Mouse (Mus musculus) frontal cortex, postnatal 36 days (tissue): ENCODE measurements around the gene Fastk.
A peak's percentile ranks its signal among the peaks of the same experiment; 100 is the strongest.

Experiments
- DNase-seq, 2 experiments: peaks; one replicate each; pipeline ENCODE4 v3.0.0; 2022; ENCODE audit warnings: low spot score in 2 of 2

Gene Fastk

DNA sequence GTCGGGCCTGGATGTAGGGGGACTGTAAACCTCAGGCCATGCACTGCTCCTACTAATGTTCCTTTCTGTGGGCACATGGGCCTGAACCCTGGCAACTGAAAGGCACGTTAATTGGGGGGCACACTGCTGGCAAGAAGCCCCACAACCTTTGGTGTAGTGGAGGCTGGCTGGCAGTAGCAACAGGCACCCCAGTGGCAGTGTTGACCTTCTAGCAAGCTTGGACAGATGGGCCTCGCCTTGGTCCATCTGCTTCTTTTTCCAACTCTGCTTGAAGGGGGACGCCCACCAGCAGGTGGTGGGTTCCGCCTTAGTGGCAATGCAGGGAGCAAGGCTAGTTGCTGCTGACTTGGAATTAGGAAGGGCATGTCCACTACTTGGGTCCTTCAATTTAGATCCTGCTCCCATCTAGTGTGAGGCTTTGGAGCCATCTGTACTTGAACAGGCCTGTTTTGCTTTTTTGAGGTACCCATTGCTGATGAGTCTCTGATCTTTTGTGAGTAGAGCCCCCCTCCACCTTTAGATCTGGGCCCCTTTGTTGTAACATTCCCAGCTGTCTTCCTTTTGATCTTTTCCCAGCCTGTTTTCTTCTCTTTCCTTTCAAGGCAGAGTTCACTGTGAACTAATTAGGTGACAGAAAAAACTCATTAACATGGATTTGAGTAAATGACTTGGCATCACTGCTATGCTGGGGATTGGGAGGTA is 8.3 kb upstream of the Fastk start:
- DNase-seq: peak in 1 of 2 experiments; percentile 34

- DNase-seq: peak; percentile 37 to 55
Measured at GRCm38 (mm10) chr5:24452691-24453233, 7.7 kb upstream of the Fastk start.

DNA sequence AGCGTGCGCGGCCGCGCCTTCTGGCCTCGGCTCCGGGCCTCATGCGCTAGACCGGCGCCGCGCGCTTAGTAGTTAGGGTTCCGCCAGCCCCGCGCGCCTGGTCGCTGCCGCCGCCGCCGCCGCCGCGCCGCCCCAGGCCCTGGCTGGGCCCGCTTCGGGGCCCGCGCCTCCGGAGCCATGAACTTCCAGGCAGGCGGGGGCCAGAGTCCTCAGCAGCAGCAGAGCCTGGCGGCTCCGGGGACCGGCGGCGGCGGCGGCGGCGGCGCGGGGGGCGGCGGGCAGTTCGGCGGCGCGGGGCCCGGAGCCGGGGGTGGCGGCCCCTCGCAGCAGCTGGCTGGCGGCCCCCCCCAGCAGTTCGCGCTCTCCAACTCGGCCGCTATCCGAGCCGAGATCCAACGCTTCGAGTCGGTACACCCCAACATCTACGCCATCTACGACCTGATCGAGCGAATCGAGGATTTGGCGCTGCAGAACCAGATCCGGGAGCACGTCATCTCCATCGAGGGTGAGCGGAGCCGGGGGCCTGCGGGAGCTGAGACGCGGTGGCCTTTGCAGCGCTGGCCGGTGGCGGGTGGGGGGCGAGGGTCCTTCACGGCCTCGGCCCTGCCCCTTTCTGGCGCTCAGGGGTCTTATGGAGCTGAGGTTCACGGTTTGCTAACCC is 7.1 kb upstream of the Fastk start, which contains the start of gene Agap3:
Agap3 (plus strand) TSS at position 148 of the 661 bp plus-strand sequence.
- DNase-seq: peak in 1 of 2 experiments; percentile 35

- peak; percentile 75 to 79 for DNase-seq
Measured at GRCm38 (mm10) chr5:24451264-24452029, 6.4 kb upstream of the Fastk start.

- peak; percentile 89 to 91 for DNase-seq
Measured at GRCm38 (mm10) chr5:24447624-24448298, 2.7 kb upstream of the Fastk start, which contains the start of gene Tmub1. Tmub1 (minus strand) TSS chr5:24447854.

DNA sequence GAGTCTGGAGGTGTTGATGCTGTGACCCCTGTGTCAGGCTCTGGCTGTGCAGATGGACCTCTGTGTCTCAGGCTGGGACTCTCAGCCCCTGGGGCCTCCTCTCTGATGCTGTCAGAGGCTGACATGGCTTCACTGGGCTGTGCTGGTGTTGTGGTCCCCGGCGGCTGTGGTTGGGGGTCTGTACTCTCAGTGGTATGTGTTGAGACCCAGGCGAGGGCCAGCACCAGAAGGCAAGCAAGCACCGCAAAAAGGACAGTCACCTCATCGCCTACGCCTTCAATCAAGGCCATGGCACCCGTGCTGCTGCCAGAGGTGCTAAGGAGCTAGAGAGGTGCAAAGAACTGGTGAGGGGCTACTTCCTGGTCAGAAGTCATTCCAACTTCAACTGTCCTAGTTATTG is 1.5 kb upstream of the Fastk start:
- DNase-seq: no peak

DNA sequence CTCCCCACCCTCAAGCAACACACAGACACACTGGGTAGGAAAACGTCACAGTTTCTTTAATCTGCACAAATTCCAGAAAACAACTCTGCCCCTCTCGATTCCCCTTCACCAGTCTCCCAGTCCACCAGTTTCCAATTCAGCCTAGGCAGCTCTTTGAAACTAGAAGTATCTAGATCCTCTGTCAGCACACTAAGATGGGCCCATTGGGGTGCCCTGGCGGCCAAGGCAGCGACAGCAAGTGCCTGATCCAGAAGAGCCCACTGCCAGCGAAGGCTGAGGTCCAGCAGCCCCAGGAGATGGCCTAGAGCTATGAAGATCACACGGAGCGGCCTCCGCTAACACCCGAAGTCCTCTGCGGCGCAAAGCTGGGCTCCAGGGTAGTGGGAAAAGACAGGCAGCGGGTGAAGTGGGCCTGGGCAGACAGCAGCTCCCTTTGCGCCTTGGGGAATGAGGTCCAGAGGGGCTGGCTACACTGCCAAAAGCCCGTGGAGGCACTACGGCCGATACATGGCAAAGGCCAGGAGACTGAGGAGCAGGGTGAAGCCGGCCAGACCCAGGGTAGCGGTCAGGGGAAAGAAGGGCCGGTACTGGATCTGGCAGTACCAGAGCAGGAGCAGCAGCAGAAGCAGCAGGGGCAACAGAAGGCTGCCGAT is 467 bp upstream of the Fastk start:
- no peak for DNase-seq

- no peak for DNase-seq
Measured at GRCm38 (mm10) chr5:24443927-24444326, 1.2 kb downstream of the Fastk start.

GRCm38 (mm10) chr5:24443204-24443603 is 1.9 kb downstream of the Fastk start:
- no peak for DNase-seq

GRCm38 (mm10) chr5:24442029-24442428 is 3.1 kb downstream of the Fastk start:
- DNase-seq: no peak

DNA sequence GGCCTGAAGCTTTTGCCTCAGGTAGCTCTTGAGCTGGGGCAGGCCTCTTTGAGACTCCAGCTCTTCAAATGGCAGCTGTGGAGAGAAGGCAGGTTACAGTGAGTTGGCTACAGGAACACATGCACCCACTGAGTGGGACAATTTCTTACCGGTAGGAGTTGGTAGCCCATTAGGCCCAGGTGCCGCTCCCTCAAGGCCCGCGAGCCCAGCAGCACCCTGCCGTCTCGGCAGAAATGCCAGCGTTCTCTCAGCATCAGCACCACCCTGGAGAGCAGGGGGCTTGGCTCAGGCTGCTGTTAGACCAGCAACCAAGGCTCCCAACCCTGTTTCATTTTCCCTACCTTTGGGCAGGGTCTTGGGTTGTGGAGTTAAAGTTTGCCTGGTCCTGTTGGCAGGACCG is 3.9 kb downstream of the Fastk start:
- DNase-seq: no peak

- DNase-seq: no peak
Measured at GRCm38 (mm10) chr5:24433993-24434392, 11.1 kb downstream of the Fastk start.

DNA sequence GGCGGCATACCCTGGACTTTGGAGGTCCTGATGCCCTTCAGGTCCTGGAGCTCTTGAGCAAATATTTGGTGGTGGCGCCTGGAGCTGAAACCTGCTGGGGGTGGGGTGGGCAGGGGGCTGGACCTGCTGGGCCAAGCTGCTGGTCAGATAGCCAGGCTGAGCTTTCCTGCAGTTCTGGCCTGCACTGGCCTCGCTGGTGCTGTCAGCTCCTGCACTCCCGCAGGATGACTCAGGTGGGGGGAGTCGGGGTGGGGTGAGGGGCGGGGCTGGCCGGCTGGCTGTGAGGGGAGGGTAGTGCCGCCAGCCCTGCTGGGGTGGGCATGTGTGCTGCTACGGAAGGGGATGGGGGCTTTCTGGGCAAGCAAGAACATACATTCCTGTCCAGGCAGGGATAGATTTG is 16.5 kb downstream of the Fastk start:
- no peak for DNase-seq

DNA sequence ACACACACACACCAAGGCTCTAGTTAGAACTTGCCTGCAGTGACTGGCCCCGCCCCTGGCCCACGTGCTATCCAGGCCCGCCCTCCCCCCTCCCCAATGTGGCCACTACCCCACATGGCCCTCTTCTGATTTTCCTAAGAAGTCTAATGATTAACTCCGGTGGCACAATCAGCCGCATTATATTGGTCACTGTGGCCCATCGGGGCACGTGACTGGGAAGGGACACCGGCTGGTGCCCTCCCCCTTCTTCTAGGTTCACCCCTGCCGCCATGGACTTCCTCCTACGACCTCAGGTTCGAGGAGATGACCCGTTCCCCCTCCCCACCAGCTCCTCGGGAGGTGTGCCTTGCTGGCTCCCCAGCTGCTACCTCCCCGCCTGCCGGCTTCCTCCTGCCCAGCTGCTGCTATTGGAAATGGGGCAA is 17.1 kb downstream of the Fastk start:
- DNase-seq: no peak

DNA sequence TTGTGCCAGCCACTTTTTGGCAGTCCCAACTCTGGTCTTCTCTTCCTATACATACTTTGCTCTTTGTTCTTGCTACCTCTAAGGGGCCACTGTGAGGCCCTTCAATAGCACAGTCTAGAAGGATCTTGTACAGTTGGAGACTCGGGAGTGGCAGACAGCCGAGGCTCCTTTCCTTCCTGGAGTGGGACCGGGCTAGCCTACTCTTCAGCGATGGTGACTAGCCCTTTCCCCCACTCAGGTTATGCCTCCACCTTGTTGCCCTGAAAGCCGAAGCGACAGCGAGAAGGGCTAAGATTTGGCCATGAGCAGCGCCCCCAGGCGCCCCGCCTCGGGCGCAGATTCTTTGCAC is 17.8 kb downstream of the Fastk start:
- DNase-seq: no peak

DNA sequence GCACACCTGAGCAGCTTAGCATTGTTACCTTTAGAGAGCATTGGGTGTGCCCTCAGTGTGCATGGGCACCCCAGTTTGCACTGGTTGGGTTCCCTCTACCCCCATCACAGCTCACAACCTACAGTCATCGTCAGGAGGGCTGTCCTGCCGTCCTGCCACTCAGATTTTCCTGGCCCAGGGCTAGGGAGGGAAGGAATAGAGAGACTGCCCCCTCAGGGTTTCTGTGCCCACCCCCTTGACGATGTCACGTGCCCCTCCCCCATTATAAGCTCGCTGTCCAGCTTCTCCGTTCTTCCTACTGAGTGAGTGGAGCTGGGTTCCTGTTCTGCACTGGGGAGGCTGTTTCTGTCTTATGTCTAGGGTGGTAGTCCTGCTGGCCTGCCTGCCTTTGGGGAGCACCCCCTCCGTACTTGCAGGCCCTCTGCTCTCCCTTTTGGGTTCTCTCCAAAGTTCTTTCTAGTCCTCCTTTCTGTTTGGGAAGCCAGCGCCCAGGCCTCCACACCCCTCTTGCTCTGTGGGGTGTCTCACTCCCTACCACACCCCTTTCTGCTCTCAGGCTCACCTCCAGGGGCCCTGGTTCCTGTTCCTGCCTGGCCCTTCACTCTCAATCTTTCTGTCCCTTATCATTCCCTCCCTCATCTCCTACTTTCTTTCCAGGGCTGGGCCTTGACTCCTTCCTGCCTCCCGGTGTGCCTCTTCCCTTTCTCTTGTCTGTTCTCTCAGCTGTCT is 18.4 kb downstream of the Fastk start:
- no peak for DNase-seq

GRCm38 (mm10) chr5:24426037-24426432 is 19.1 kb downstream of the Fastk start:
- no peak for DNase-seq

- no peak for DNase-seq
Measured at GRCm38 (mm10) chr5:24425421-24426036, 19.6 kb downstream of the Fastk start.

GRCm38 (mm10) chr5:24424861-24425411 is 20.2 kb downstream of the Fastk start:
- DNase-seq: peak in 1 of 2 experiments; percentile 59
